Mouse (Mus musculus) lung, postnatal 0 days (tissue): ENCODE measurements around the gene Gpatch3. TPM values are rescaled to one million over a fixed set of nuclear protein-coding genes. Genes with fewer than 3 reads are reported as not detected.

Source experiments
- ATAC-seq: fragments of 200-750 bp; cut with Nextera tagmentation; 2 replicates; pipeline ENCODE4 v1.8.0; 2017; ENCODE audit warnings: moderate library complexity
- DNase-seq: peaks from one replicate; pipeline ENCODE4 v3.0.0-alpha.2; 2016; ENCODE audit warnings: low spot score
- H3K27ac ChIP-seq: fragments of 300-500 bp; sonication (generic); 2 replicates; pipeline ENCODE4 v1.5.1; 2014; ENCODE audit warnings: antibody characterized with exemption, mild to moderate bottlenecking, low read length, mixed read lengths
- H3K27me3 ChIP-seq: fragments of 300-500 bp; sonication (generic); replicated peaks from 2 replicates; pipeline ENCODE4 v1.6.1; 2014; ENCODE audit warnings: low read length, mixed read lengths; ENCODE audit not compliant: insufficient read depth
- H3K36me3 ChIP-seq: fragments of 300-500 bp; sonication (generic); 2 replicates; pipeline ENCODE4 v1.6.1; 2014; ENCODE audit warnings: low read length, mixed read lengths; ENCODE audit not compliant: insufficient read depth
- H3K4me1 ChIP-seq: fragments of 300-500 bp; sonication (generic); 2 replicates; pipeline ENCODE4 v1.6.1; 2014; ENCODE audit warnings: antibody characterized with exemption, low read depth, low read length, mixed read lengths; ENCODE audit not compliant: insufficient read depth
- H3K4me2 ChIP-seq: fragments of 300-500 bp; sonication (generic); replicated peaks from 2 replicates; pipeline ENCODE4 v1.6.1; 2014; ENCODE audit warnings: low read depth, mild to moderate bottlenecking, low read length, moderate library complexity, mixed read lengths
- H3K4me3 ChIP-seq: fragments of 300-500 bp; sonication (generic); 2 replicates; pipeline ENCODE4 v1.5.1; 2014; ENCODE audit warnings: low read depth, low read length
- H3K9ac ChIP-seq: fragments of 300-500 bp; sonication (generic); replicated peaks from 2 replicates; pipeline ENCODE4 v1.6.1; 2014; ENCODE audit warnings: low read depth, mild to moderate bottlenecking
- H3K9me3 ChIP-seq: fragments of 300-500 bp; sonication (generic); 2 replicates; pipeline ENCODE4 v1.6.1; 2016; ENCODE audit warnings: low read length, mixed read lengths
- CTCF ChIP-seq: IDR thresholded peaks from 2 replicates; pipeline ENCODE4 v1.5.1; 2016; ENCODE audit warnings: antibody characterized with exemption, mild to moderate bottlenecking
- EP300 ChIP-seq: IDR thresholded peaks from 2 replicates; pipeline ENCODE4 v1.6.1; 2016; ENCODE audit warnings: antibody characterized with exemption, mild to moderate bottlenecking, control low read depth
- WGBS: fragments of 180-500 bp; shearing (Covaris S2); extraction: QIAGEN DNeasy Blood & Tissue Kit; methylation state at CpG from one replicate; pipeline ENCODE4 v1.1.7; 2014; 5-methylcytosine and 5-hydroxymethylcytosine counted together
- polyA plus RNA-seq: library from polyadenylated mRNA; unstranded; fragments of >200 nt; fragmentation: Nextera tagmentation; extraction: Ambion mirVana; gene quantifications from 2 replicates; pipeline ENCODE4 v1.2.1, GENCODE M21; 2015

The Gpatch3 gene
- polyA plus RNA-seq, 1 experiment from 2014 or later, result 7.1 TPM

GRCm38 (mm10) chr4:133599116-133599515 is 24.6 kb downstream of the Gpatch3 start:
- peaks cover 4% of the 10 kb centered on the region; the same call in 1 of the 2 replicates for H3K36me3 ChIP-seq
- no peak for TF ChIP-seq CTCF
- TF ChIP-seq EP300, result no peak
- H3K4me1 ChIP-seq, result peaks cover 8% of the 10 kb centered on the region
- peak overlapping the region; percentile 67 for H3K4me2 ChIP-seq
- peak overlapping the region; percentile 84 for H3K27ac ChIP-seq
- no peak for DNase-seq
- H3K9ac ChIP-seq, result no peak overlapping the region; the same call in 1 of the 2 replicates
- 13% methylated on average over 7 of the region's 7 CpGs for WGBS
- peak overlapping the region; percentile 43 for H3K4me3 ChIP-seq
- no peak for ATAC-seq
- H3K27me3 ChIP-seq, result no peaks in the 10 kb centered on the region
- H3K9me3 ChIP-seq, result no peaks in the 10 kb centered on the region

GRCm38 (mm10) chr4:133599571-133600073 is 25.1 kb downstream of the Gpatch3 start:
- WGBS, result under 1% methylated on average over 50 of the region's 50 CpGs
- H3K4me2 ChIP-seq, result peak overlapping the region; percentile 67
- no peak for TF ChIP-seq EP300
- no peak for TF ChIP-seq CTCF
- H3K9me3 ChIP-seq, result no peaks in the 10 kb centered on the region
- ATAC-seq (peak; percentile 95), DNase-seq (peak; percentile 97)
- peak overlapping the region; percentile 43 for H3K4me3 ChIP-seq
- H3K9ac ChIP-seq, result peak overlapping the region; percentile 39
- H3K4me1 ChIP-seq, result peaks cover 8% of the 10 kb centered on the region
- H3K36me3 ChIP-seq, result peaks cover 4% of the 10 kb centered on the region; the same call in 1 of the 2 replicates
- H3K27me3 ChIP-seq, result no peaks in the 10 kb centered on the region
- peak overlapping the region; percentile 84 for H3K27ac ChIP-seq

GRCm38 (mm10) chr4:133600306-133600705 is 25.8 kb downstream of the Gpatch3 start:
- Histone ChIP-seq H3K4me3 (peak overlapping the region; percentile 43), H3K4me1 (peaks cover 8% of the 10 kb centered on the region), H3K27ac (peak overlapping the region; percentile 84), H3K9ac (peak overlapping the region; percentile 39), H3K27me3 (no peaks in the 10 kb centered on the region), H3K36me3 (peaks cover 4% of the 10 kb centered on the region; the same call in 1 of the 2 replicates), H3K9me3 (no peaks in the 10 kb centered on the region), H3K4me2 (peak overlapping the region; percentile 67)
- ATAC-seq (no peak), DNase-seq (no peak)
- no peak for TF ChIP-seq EP300
- no peak for TF ChIP-seq CTCF
- WGBS, result 13% methylated on average over 9 of the region's 9 CpGs

- Histone ChIP-seq H3K9ac (peak within 1 kb of the TSS; percentile 48), H3K27me3 (no peaks in the 10 kb centered on the region), H3K9me3 (no peaks in the 10 kb centered on the region), H3K36me3 (peaks cover 10% of the 10 kb centered on the region; the same call in 1 of the 2 replicates), H3K4me2 (peak within 1 kb of the TSS; percentile 51), H3K27ac (peak within 1 kb of the TSS; percentile 51; the same call in 1 of the 2 replicates), H3K4me1 (peaks cover 11% of the 10 kb centered on the region), H3K4me3 (peak within 1 kb of the TSS; percentile 23)
- ATAC-seq (peak; percentile 70), DNase-seq (peak; percentile 97)
- TF ChIP-seq EP300 (no peak), CTCF (peak; percentile 76)
- WGBS, result 2% methylated on average over 16 of the region's 16 CpGs
Measured at GRCm38 (mm10) chr4:133601721-133602218, 27.2 kb downstream of the Gpatch3 start, which contains the start of gene Sfn. Gene Sfn, minus strand, starts transcription at chr4:133602168.

- Histone ChIP-seq H3K4me2 (no peak overlapping the region), H3K36me3 (peaks cover 13% of the 10 kb centered on the region; the same call in 1 of the 2 replicates), H3K4me1 (peaks cover 11% of the 10 kb centered on the region), H3K9me3 (no peaks in the 10 kb centered on the region), H3K4me3 (no peak overlapping the region), H3K27me3 (no peaks in the 10 kb centered on the region), H3K27ac (peak overlapping the region; percentile 47; the same call in 1 of the 2 replicates), H3K9ac (no peak overlapping the region)
- 61% methylated on average over 5 of the region's 5 CpGs for WGBS
- ATAC-seq (no peak), DNase-seq (peak; percentile 78)
- TF ChIP-seq EP300 (peak; percentile 21; the same call in 1 of the 2 replicates), CTCF (no peak)
Measured at GRCm38 (mm10) chr4:133603056-133603455, 28.5 kb downstream of the Gpatch3 start.

- H3K9ac ChIP-seq, result no peak overlapping the region
- no peak overlapping the region for H3K4me3 ChIP-seq
- H3K27ac ChIP-seq, result peak overlapping the region; percentile 32; the same call in 1 of the 2 replicates
- H3K9me3 ChIP-seq, result no peaks in the 10 kb centered on the region
- no peak for DNase-seq
- no peaks in the 10 kb centered on the region for H3K27me3 ChIP-seq
- no peak overlapping the region for H3K4me2 ChIP-seq
- peaks cover 7% of the 10 kb centered on the region for H3K4me1 ChIP-seq
- peaks cover 19% of the 10 kb centered on the region; the same call in 1 of the 2 replicates for H3K36me3 ChIP-seq
- 74% methylated on average over 7 of the region's 7 CpGs for WGBS
- ATAC-seq, result no peak
- TF ChIP-seq CTCF (no peak), EP300 (no peak)
Measured at GRCm38 (mm10) chr4:133604175-133604574, 29.6 kb downstream of the Gpatch3 start.
